Mouse (Mus musculus) thymus, adult 2 months (tissue): ENCODE data around the gene Ndufb10.
A peak's percentile ranks its signal among the peaks of the same experiment; 100 is the strongest.

Experiments
- CTCF ChIP-seq: fragments of 200-500 bp; IDR thresholded peaks from 2 replicates; pipeline ENCODE4 v1.5.1; 2012; ENCODE audit warnings: mild to moderate bottlenecking, control low read depth, low read length, moderate library complexity, borderline replicate concordance; ENCODE audit not compliant: control insufficient read depth, poor library complexity, insufficient read depth; ENCODE audit errors: extremely low read depth
- POLR2A ChIP-seq: fragments of 200-500 bp; IDR thresholded peaks from 2 replicates; pipeline ENCODE4 v1.6.1; 2012; ENCODE audit warnings: mild to moderate bottlenecking, low read length, control low read depth, moderate library complexity; ENCODE audit not compliant: control insufficient read depth, poor library complexity, insufficient read depth; ENCODE audit errors: extremely low read depth

DNA sequence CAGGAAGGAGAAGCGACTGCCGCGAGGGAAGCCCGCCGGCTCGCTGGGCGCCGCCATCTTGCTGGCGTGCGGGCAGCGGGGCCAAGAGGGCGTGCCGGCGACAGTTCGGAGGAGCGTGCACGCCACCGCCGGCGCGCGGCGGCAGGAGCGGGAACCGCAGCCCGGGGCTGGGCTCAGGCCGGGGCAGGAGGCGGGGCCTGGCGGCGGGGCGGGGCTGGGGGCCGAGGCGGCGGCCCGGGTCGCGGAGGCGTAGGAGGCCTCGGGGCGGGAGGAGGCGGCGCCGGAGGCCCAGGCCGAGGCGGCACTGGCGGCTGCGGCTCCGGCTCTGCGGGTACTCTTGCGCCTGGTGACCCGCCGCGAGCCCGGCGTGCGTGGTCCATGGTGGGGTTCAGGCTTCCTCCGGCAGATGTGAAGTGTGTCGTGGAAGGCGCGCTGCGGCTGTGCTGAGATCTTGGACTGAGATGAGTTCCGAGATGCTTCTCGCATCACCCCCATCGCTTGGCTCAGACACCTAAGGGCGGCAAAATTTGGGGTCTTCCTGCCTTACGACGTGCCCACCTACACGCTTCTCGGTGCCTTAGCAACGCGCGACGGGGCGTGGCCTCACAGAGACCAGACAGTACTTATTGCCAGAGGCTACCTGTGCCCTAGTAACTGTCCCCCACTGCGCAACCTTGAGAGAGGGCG lies 28.1 kb downstream of the Ndufb10 start, which contains the start of the genes Gfer and Noxo1:
- peak; percentile 24; the same call in 1 of the 2 replicates for TF ChIP-seq CTCF
- peak; percentile 63; the same call in 1 of the 2 replicates for TF ChIP-seq POLR2A
